Mouse (Mus musculus): Measurements from ENCODE around the gene Fam122b. TPM values are rescaled to one million over a fixed set of nuclear protein-coding genes. Genes with fewer than 3 reads are reported as not detected.
A peak's percentile ranks its signal among the peaks of the same experiment; 100 is the strongest.

Fam122b gene
- polyA plus RNA-seq, 1 experiment from 2014 or later, result 9.0 TPM

DNA sequence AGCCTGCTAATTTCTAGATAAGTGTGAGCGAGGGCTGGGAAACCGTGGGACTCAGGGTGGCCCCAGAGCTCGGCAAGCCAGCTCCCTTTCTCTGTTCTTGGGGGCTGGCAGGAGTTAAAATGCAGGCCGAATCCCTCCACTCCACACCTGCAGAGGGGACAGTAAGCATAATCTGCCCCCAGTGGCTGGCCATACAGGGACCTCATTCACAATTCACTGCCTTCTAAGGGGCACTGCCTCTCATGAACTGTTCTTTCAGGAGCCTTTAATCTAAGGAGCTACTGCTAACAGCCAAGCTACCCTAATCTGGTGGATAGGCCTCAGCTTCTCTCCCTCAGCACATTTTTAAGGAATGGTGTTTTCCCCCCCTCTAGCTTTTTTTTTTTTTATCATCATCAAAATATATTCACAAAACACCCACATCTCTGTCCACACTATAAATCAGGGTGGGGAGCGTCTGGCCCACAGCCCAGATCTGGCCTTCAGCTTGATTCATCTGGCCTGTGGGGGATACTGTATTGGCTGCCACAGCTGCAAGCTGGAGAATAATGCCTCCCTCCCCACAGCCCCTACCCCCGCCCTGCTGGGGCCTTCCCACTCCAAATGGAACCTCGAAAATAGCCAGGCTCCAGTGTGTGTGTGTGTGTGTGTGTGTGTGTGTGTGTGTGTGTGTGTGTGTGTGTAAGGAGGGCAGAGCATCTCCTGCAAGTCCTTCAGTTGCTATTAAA is 57.7 kb downstream of the Fam122b start:
- Histone ChIP-seq H3K4me1 (ENCODE audit: control insufficient read depth, insufficient read depth, low read length) (no peaks in the 10 kb centered on the region), H3K4me2 (no peak overlapping the region)
- DNase-seq (ENCODE audit: low spot score, missing footprints), result no peak

DNA sequence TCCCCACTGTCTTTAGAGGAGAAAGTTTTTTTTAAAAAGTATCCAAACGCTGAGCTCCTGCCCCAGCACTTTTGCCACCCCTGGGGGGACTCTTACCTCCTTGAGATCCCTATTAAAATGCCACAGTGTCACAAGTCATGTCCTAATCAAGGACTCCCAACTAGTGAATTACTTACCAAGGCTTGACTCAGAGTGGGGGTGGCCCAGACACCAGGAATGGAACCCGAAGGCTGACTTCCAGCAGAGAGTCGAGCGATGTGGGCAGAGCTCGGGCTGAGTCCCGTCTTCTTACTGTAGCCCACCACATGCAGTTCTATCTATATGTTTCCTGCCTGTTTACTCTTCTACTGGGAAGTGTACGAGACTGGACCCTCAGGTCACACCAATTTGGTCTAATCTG is 60.2 kb downstream of the Fam122b start:
- Histone ChIP-seq H3K4me3 (ENCODE audit: low read depth, low read length) (no peak overlapping the region), H3K27ac (ENCODE audit: low read depth, low read length) (no peak overlapping the region), H3K36me3 (ENCODE audit: control insufficient read depth, insufficient read depth, low read length) (no peaks in the 10 kb centered on the region), H3K4me2 (no peak overlapping the region), H3K9ac (ENCODE audit: low read length) (no peak overlapping the region), H3K4me1 (ENCODE audit: control insufficient read depth, insufficient read depth, low read length) (no peaks in the 10 kb centered on the region), H3K9me3 (ENCODE audit: control insufficient read depth, low read length) (no peaks in the 10 kb centered on the region), H3K27me3 (ENCODE audit: control insufficient read depth, insufficient read depth, low read length) (no peaks in the 10 kb centered on the region)
- ATAC-seq (ENCODE audit: low FRiP score) (no peak), DNase-seq (ENCODE audit: low spot score, missing footprints) (no peak)
- 48% methylated on average over 7 of the region's 7 CpGs for WGBS

More for the DNA sequence above, 57.7 kb downstream of the Fam122b start:
- Histone ChIP-seq H3K27me3 (ENCODE audit: control insufficient read depth, insufficient read depth, low read length) (no peaks in the 10 kb centered on the region), H3K4me3 (ENCODE audit: low read depth, low read length) (no peak overlapping the region), H3K9ac (ENCODE audit: low read length) (no peak overlapping the region), H3K27ac (ENCODE audit: low read depth, low read length) (no peak overlapping the region), H3K9me3 (ENCODE audit: control insufficient read depth, low read length) (no peaks in the 10 kb centered on the region), H3K36me3 (ENCODE audit: control insufficient read depth, insufficient read depth, low read length) (no peaks in the 10 kb centered on the region)
- WGBS, result 39% methylated on average over 7 of the region's 7 CpGs
- no peak for ATAC-seq (ENCODE audit: low FRiP score)

DNA sequence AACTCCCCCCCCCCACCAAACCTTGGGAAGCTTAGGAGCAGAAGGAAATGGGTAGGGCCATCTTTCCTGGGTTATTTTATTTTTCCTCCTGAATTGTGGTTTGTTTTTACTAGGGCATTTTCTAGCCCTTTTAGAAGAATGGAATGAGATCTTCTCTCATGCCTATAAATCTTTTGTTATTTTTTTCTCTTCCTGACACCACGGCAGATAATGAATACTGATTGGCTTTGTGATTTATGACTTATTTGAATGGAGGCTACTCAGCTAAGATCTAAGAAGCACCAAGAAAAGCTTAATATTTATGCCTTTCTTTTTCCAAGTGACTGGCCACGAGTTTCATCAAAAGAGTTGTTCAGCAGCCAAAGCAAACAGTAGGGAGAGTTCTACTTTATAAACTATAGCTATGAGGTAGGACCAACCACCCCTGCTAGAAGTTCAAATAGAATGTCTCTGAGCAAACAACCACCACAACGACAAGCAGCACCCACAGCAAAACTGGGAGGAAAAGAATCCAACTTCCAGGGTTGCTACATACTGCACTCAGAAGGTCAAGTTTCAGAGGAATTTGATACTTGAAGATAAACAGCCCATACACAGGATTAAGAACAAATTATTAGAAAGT is 64.8 kb downstream of the Fam122b start:
- H3K4me2 ChIP-seq, result no peak overlapping the region
- ATAC-seq (ENCODE audit: low FRiP score), result no peak
- no peaks in the 10 kb centered on the region for H3K9me3 ChIP-seq (ENCODE audit: control insufficient read depth, low read length)
- H3K27me3 ChIP-seq (ENCODE audit: control insufficient read depth, insufficient read depth, low read length), result no peaks in the 10 kb centered on the region
- WGBS, result 67% methylated on average over 3 of the region's 3 CpGs
- no peaks in the 10 kb centered on the region for H3K36me3 ChIP-seq (ENCODE audit: control insufficient read depth, insufficient read depth, low read length)
- DNase-seq (ENCODE audit: low spot score, missing footprints), result no peak
- no peak overlapping the region for H3K4me3 ChIP-seq (ENCODE audit: low read depth, low read length)
- no peak overlapping the region for H3K27ac ChIP-seq (ENCODE audit: low read depth, low read length)
- H3K4me1 ChIP-seq (ENCODE audit: control insufficient read depth, insufficient read depth, low read length), result no peaks in the 10 kb centered on the region
- no peak overlapping the region for H3K9ac ChIP-seq (ENCODE audit: low read length)

DNA sequence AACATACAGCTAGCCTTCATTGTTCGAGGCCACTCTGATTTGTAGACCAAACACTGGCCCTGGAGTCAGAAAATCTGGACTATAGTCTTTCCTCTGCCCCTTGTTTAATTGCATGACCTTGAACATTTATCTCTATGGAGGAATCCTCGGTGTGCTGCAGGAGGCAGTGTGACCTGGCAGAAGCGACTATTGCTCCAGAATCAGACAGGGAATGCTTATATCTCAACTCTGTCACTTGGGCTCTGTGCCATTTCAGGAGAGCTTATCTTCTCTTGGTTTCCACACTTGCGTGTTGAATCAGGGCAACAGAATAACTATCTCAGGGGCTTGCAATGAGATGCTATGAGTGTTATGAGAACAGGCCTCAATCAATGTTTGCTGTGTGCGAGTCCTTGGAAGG is 68.0 kb downstream of the Fam122b start:
- no peak overlapping the region for H3K4me3 ChIP-seq (ENCODE audit: low read depth, low read length)
- no peak overlapping the region for H3K9ac ChIP-seq (ENCODE audit: low read length)
- ATAC-seq (ENCODE audit: low FRiP score) (no peak), DNase-seq (ENCODE audit: low spot score, missing footprints) (no peak)
- H3K9me3 ChIP-seq (ENCODE audit: control insufficient read depth, low read length), result no peaks in the 10 kb centered on the region
- no peaks in the 10 kb centered on the region for H3K27me3 ChIP-seq (ENCODE audit: control insufficient read depth, insufficient read depth, low read length)
- no peak overlapping the region for H3K27ac ChIP-seq (ENCODE audit: low read depth, low read length)
- 74% methylated on average over 5 of the region's 5 CpGs for WGBS
- no peaks in the 10 kb centered on the region for H3K4me1 ChIP-seq (ENCODE audit: control insufficient read depth, insufficient read depth, low read length)
- no peak overlapping the region for H3K4me2 ChIP-seq
- H3K36me3 ChIP-seq (ENCODE audit: control insufficient read depth, insufficient read depth, low read length), result no peaks in the 10 kb centered on the region

DNA sequence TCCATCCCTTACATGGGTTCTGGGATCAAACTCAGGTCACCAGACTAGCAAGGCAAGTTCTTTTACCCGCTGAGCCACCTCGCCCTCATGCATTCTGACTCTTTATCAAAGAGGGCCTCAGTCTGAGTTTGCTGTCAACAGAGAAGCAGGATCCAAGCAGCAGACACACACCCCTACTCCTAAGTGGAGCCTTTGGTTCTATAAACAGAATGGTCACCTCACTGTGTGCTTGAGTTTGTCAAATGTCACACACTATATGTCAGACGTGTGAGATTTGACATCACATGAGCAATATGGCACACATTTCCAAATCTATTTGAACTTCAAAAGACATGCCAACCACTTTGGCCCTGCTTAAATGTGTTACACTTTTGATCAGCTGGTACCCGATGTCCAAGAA is 71.9 kb downstream of the Fam122b start:
- Histone ChIP-seq H3K9ac (ENCODE audit: low read length) (no peak overlapping the region), H3K4me3 (ENCODE audit: low read depth, low read length) (no peak overlapping the region), H3K4me1 (ENCODE audit: control insufficient read depth, insufficient read depth, low read length) (no peaks in the 10 kb centered on the region), H3K27ac (ENCODE audit: low read depth, low read length) (no peak overlapping the region), H3K36me3 (ENCODE audit: control insufficient read depth, insufficient read depth, low read length) (no peaks in the 10 kb centered on the region), H3K9me3 (ENCODE audit: control insufficient read depth, low read length) (no peaks in the 10 kb centered on the region), H3K4me2 (no peak overlapping the region), H3K27me3 (ENCODE audit: control insufficient read depth, insufficient read depth, low read length) (no peaks in the 10 kb centered on the region)
- no peak for DNase-seq (ENCODE audit: low spot score, missing footprints)
- no peak for ATAC-seq (ENCODE audit: low FRiP score)
- 85% methylated on average over 4 of the region's 4 CpGs for whole genome bisulfite sequencing

DNA sequence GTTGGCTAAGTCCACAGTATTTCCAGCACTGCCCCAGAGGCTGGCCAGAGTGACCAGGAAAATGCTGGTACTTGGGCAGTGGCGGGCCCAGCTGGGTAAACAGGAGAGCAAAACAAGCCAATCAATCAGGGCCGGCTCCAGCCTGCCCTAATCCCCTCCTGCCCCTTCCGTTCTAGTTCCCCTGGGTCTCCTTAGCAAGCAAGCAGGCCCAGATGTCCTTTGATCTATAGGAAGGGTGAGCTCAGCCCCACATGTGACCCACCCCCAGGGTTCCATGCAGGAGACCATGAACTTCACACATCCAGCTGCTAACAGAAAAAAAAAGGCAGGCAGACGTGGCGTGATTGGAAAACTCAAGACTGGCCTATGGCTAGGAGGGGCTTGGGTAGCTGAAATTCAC is 73.2 kb downstream of the Fam122b start:
- H3K4me3 ChIP-seq (ENCODE audit: low read depth, low read length), result no peak overlapping the region
- no peak overlapping the region for H3K4me2 ChIP-seq
- H3K4me1 ChIP-seq (ENCODE audit: control insufficient read depth, insufficient read depth, low read length), result no peaks in the 10 kb centered on the region
- ATAC-seq (ENCODE audit: low FRiP score), result peak; percentile 50; the same call in 1 of the 2 replicates
- DNase-seq (ENCODE audit: low spot score, missing footprints), result no peak
- no peak overlapping the region for H3K9ac ChIP-seq (ENCODE audit: low read length)
- 43% methylated on average over 5 of the region's 5 CpGs for WGBS
- H3K27ac ChIP-seq (ENCODE audit: low read depth, low read length), result no peak overlapping the region
- H3K27me3 ChIP-seq (ENCODE audit: control insufficient read depth, insufficient read depth, low read length), result no peaks in the 10 kb centered on the region
- no peaks in the 10 kb centered on the region for H3K9me3 ChIP-seq (ENCODE audit: control insufficient read depth, low read length)
- no peaks in the 10 kb centered on the region for H3K36me3 ChIP-seq (ENCODE audit: control insufficient read depth, insufficient read depth, low read length)

Other genes with a start within 250 kb of the Fam122b start
- 1.9 and 2.4 TPM in 2 replicates for gene Plac1, start 29.7 kb downstream of the Fam122b start, polyA plus RNA-seq (2014; fragmentation: Nextera tagmentation; extraction: Ambion mirVana)
- not detected in 2 replicates for gene Fam122c, start 3.6 kb upstream of the Fam122b start, polyA plus RNA-seq (2014; fragmentation: Nextera tagmentation; extraction: Ambion mirVana)
- 66.9 and 72.7 TPM in 2 replicates for gene Mospd1, start 100.7 kb upstream of the Fam122b start, polyA plus RNA-seq (2014; fragmentation: Nextera tagmentation; extraction: Ambion mirVana)
- not detected in 2 replicates for gene Etd, start 165.1 kb upstream of the Fam122b start, polyA plus RNA-seq (2014; fragmentation: Nextera tagmentation; extraction: Ambion mirVana)